Mouse (Mus musculus): ENCODE data around the gene Ttc34. TPM values are rescaled to one million over a fixed set of nuclear protein-coding genes. Genes with fewer than 3 reads are reported as not detected.

Ttc34 gene
- total RNA-seq, 4 experiments from 2014 or later, result 2.2 to 3.3 (median 2.8) TPM

GRCm38 (mm10) chr4:154895549-154895948 lies 58.3 kb downstream of the Ttc34 start:
- DNase-seq (ENCODE audit: low spot score in 2 of 2), result no peak

DNA sequence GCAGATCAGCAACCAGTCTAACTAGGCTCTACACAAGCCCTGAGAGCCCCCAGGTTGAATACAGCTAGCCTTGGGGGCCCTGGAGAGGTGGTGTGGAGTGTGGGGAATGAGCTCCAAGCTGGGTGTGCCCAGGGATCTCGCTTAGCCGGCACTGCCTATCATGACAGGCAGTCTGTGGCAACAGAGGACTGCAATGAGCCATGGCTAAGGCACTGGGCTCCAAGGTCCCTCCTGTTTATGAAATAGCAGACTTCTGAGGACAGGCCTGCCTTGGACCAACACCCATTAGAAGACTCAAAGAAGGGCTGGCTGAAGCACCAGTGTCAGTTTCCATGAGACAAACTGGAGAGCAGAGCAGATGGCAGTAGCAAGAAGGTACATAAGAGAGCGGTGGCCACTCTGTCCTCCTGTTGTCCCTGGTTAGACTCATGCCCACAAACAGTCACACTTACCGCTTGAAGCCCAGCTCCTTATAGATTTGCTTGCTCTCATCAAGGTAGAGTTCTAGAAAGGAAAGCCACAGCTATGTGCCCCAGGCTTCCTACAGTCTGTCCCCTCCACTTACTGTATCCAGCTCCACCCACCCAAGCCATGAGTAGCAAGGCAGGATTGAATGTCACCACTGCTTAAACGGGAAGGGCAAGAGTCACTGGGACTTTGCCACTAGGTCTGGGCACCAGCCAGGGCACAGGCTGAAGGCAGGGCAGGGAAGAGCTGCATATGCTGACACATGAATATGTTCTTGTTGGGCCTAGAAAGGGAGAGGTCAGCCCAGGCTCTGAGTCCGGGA lies 60.6 kb downstream of the Ttc34 start:
- no peak for DNase-seq (ENCODE audit: low spot score in 2 of 2)

GRCm38 (mm10) chr4:154898506-154899446 lies 61.5 kb downstream of the Ttc34 start, which contains the start of gene Fam213b:
Gene Fam213b, minus strand, starts transcription at chr4:154899135.
- DNase-seq (ENCODE audit: low spot score in 2 of 2), result peak; percentile 76 to 79

DNA sequence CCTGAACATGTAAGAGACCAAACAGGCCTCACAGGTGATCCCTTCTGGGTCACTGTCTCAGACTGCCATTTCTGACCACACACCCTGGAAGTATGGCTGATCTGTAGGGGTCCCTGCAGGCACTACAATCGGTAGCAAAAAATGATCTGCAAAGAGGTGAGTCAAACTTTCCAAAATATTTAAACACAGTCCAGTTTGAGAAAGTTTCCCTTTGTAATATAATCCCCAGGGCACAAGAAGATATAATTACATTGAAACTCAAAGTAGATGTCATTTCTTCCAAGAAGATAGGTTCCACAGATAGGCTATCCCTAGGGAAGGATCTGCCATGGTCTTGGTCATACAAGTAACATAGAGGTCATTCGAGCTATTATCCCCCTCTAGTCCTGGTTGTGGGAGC lies 65.1 kb downstream of the Ttc34 start:
- DNase-seq (ENCODE audit: low spot score in 2 of 2), result no peak

GRCm38 (mm10) chr4:154904185-154905071 lies 67.2 kb downstream of the Ttc34 start:
- DNase-seq (ENCODE audit: low spot score in 2 of 2), result peak; percentile 81 to 85

DNA sequence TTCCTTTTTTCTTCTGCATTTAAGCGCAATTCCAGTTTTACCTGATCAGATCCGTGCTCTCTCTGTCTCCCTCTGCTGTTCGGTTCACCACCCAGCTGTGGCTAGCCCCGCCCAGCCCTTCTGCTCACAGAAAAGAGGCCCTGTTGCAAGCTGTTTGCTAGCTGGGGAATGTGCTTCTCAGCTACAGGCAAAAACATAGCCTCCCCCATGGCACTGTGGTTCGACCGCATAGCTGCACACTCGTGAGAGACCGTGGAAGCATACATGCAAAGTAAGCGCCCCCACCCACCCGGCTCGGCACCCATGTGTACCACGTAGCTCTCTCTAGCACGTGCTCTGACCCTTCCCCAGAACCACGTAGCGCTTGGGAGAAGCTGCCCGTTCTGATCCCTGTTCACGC lies 70.6 kb downstream of the Ttc34 start:
- DNase-seq (ENCODE audit: low spot score in 2 of 2), result peak; percentile 30 to 56

DNA sequence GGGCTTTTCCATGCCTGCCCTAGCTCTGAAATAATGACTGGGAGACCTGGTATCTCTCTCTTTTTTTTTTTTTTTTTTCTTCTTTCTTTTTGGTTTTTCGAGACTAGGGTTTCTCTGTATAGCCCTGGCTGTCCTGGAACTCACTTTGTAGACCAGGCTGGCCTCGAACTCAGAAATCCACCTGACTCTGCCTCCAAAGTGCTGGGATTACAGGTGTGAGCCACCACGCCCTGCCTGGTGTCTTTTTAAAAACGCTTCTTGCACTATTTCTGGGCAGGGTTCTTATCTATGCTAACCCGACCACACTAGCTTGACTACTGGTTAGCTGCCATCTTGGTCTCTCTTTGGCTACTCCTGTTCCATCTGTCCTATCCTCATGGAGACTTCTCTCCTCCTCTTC lies 71.2 kb downstream of the Ttc34 start:
- no peak for DNase-seq (ENCODE audit: low spot score in 2 of 2)

- no peak for DNase-seq (ENCODE audit: low spot score in 2 of 2)
Observed at GRCm38 (mm10) chr4:154910606-154911522, 73.6 kb downstream of the Ttc34 start.

DNA sequence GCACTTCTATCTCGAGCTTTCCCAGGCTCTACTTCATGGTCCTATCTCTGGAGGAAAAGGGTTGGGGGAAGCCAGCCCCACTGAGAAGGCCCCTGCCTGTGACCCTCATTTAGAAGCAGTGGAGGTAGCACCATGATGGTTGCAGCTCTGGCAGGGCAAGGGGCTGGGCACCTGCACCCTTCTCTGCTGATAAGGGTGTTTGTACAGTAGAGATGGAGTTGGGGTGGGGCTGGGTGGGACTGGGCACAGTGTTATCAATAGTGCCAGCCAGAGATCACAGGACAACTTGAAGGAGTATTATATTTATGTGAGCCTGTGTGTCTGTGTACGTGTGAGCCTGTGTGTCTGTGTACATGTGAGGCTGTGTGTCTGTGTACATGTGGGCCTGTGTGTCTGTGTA lies 74.4 kb downstream of the Ttc34 start:
- DNase-seq (ENCODE audit: low spot score in 2 of 2), result no peak

- DNase-seq (ENCODE audit: low spot score in 2 of 2), result no peak
Observed at GRCm38 (mm10) chr4:154913845-154914244, 76.6 kb downstream of the Ttc34 start.

- DNase-seq (ENCODE audit: low spot score in 2 of 2), result no peak
Observed at GRCm38 (mm10) chr4:154914252-154914651, 77.0 kb downstream of the Ttc34 start.

- no peak for DNase-seq (ENCODE audit: low spot score in 2 of 2)
Observed at GRCm38 (mm10) chr4:154914707-154915106, 77.4 kb downstream of the Ttc34 start.

- DNase-seq (ENCODE audit: low spot score in 2 of 2), result no peak
Observed at GRCm38 (mm10) chr4:154915286-154915685, 78.0 kb downstream of the Ttc34 start.

- no peak for DNase-seq (ENCODE audit: low spot score in 2 of 2)
Observed at GRCm38 (mm10) chr4:154916662-154917061, 79.4 kb downstream of the Ttc34 start.

Other genes starting within 250 kb of the Ttc34 start
- gene Prdm16, start 200.6 kb upstream of the Ttc34 start, total RNA-seq (2022), result 10 to 100 TPM in 3 of 4 experiments, 1 to 10 TPM in 1; 9.3 to 15.5 (median 13.9) TPM
- not detected for gene Actrt2, start 169.6 kb upstream of the Ttc34 start, total RNA-seq (2022)
- under 1 TPM; 0.25 to 0.73 (median 0.41) TPM for gene Mmel1, start 32.1 kb downstream of the Ttc34 start, total RNA-seq (2022)
- gene Fam213b, start 61.7 kb downstream of the Ttc34 start, total RNA-seq (2022), result 10 to 100 TPM; 49.5 to 59.8 (median 57.0) TPM
- gene Tnfrsf14, start 91.1 kb downstream of the Ttc34 start, total RNA-seq (2022), result 1 to 10 TPM; 1.6 to 5.2 (median 3.8) TPM
- gene Hes5, start 123.5 kb downstream of the Ttc34 start, total RNA-seq (2022), result 10 to 100 TPM; 15.1 to 33.7 (median 22.6) TPM
- gene Pank4, start 126.7 kb downstream of the Ttc34 start, total RNA-seq (2022), result 10 to 100 TPM; 34.4 to 46.8 (median 42.3) TPM
- 100 to 1,000 TPM in 1 of 4 experiments, 10 to 100 TPM in 3; 85.1 to 110 (median 94.9) TPM for gene Plch2, start 219.3 kb downstream of the Ttc34 start, total RNA-seq (2022)
- gene Pex10, start 229.6 kb downstream of the Ttc34 start, total RNA-seq (2022), result 10 to 100 TPM; 18.2 to 25.4 (median 21.9) TPM
- gene Rer1, start 248.9 kb downstream of the Ttc34 start, total RNA-seq (2022), result 10 to 100 TPM; 57.4 to 63.2 (median 60.8) TPM
- 10 to 100 TPM; 11.5 to 19.0 (median 16.4) TPM for gene Morn1, start 249.1 kb downstream of the Ttc34 start, total RNA-seq (2022)